Mouse (Mus musculus) midbrain, embryonic 16.5 days (tissue): ENCODE data around the gene Cdk14. TPM values are rescaled to one million over a fixed set of nuclear protein-coding genes. Genes with fewer than 3 reads are reported as not detected.

ENCODE experiments used
- ATAC-seq: fragments of 200-750 bp; cut with Nextera tagmentation; 2 replicates; pipeline ENCODE4 v1.8.0; 2017; ENCODE audit warnings: moderate TSS enrichment
- H3K27ac ChIP-seq: fragments of 300-500 bp; sonication (generic); 2 replicates; pipeline ENCODE4 v1.5.1; 2014; ENCODE audit warnings: mild to moderate bottlenecking, low read length, mixed read lengths
- H3K27me3 ChIP-seq: fragments of 300-500 bp; sonication (generic); 2 replicates; pipeline ENCODE4 v1.6.1; 2014; ENCODE audit warnings: low read depth, low read length, mixed read lengths; ENCODE audit not compliant: control insufficient read depth, insufficient read depth
- H3K36me3 ChIP-seq: fragments of 300-500 bp; sonication (generic); 2 replicates; pipeline ENCODE4 v1.6.1; 2014; ENCODE audit warnings: mild to moderate bottlenecking, low read length, moderate library complexity, mixed read lengths; ENCODE audit not compliant: control insufficient read depth, insufficient read depth
- H3K4me1 ChIP-seq: fragments of 300-500 bp; sonication (generic); 2 replicates; pipeline ENCODE4 v1.6.1; 2014; ENCODE audit warnings: mild to moderate bottlenecking, low read length, mixed read lengths; ENCODE audit not compliant: control insufficient read depth, insufficient read depth
- H3K4me2 ChIP-seq: fragments of 300-500 bp; sonication (generic); 2 replicates; pipeline ENCODE4 v1.6.1; 2014; ENCODE audit warnings: mild to moderate bottlenecking, low read length, mixed read lengths
- H3K4me3 ChIP-seq: fragments of 300-500 bp; sonication (generic); 2 replicates; pipeline ENCODE4 v1.5.1; 2014; ENCODE audit warnings: low read depth, mild to moderate bottlenecking, low read length, moderate library complexity, mixed read lengths
- H3K9ac ChIP-seq: fragments of 300-500 bp; sonication (generic); 2 replicates; pipeline ENCODE4 v1.6.1; 2014; ENCODE audit warnings: low read depth, low read length, mixed read lengths
- H3K9me3 ChIP-seq: fragments of 300-500 bp; sonication (generic); replicated peaks from 2 replicates; pipeline ENCODE4 v1.6.1; 2014; ENCODE audit warnings: mild to moderate bottlenecking, low read length, mixed read lengths; ENCODE audit not compliant: control insufficient read depth, poor library complexity, severe bottlenecking
- WGBS: fragments of 180-500 bp; shearing (Covaris S2); extraction: QIAGEN DNeasy Blood & Tissue Kit; methylation state at CpG from one replicate; pipeline ENCODE4 v1.1.7; 2014; 5-methylcytosine and 5-hydroxymethylcytosine counted together
- polyA plus RNA-seq: library from polyadenylated mRNA; unstranded; fragments of >200 nt; fragmentation: Nextera tagmentation; extraction: Ambion mirVana; gene quantifications from 2 replicates; pipeline ENCODE4 v1.2.1, GENCODE M21; 2015

The Cdk14 gene
- polyA plus RNA-seq, 1 experiment from 2014 or later: 44.6 TPM

DNA sequence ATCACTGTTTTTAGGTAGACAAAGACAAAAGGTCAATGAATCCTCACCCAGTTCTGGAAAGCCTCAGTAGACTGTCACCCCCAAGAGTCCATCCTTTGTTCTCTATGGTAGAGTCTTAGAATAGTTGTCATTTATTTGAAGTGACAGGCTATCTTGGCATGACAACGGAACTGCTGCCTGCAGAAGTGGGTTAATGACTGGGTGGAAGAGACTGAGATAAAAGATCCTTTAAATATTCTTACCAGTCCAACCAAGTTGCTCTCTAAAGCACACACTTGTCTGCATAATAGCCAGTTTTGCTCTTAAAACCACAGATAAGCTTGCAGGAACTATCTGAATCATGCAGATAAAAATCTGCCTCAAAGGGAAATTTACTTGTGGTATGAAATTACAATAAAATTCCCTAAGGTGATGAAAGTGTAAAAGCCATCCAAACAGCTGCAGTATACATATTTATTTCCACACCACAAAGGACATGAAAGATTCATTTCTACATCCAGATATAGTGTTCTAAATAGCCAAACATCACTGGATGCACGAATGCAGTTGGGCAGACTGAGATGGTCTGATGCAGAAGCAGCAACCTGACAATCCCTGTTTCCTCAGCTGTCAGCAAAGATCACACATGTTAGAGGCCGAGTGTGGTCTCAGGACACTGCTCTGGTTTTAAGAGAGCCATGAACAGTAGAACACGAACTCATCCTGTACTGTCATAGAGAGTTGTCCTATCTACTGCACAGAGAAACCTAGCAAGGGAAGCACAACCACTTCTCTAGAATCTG, 363.8 kb downstream of the Cdk14 start:
- no peaks in the 10 kb centered on the region for H3K9me3 ChIP-seq
- H3K27ac ChIP-seq: 0 out of 2 replicates have a peak overlapping the region, but pooled peaks have one; percentile 26
- no peak overlapping the region for H3K4me2 ChIP-seq
- H3K27me3 ChIP-seq: no peaks in the 10 kb centered on the region
- no peak for ATAC-seq
- H3K4me3 ChIP-seq: no peak overlapping the region
- no peaks in the 10 kb centered on the region for H3K36me3 ChIP-seq
- 33% methylated on average over 4 of the region's 4 CpGs for WGBS
- peaks cover 12% of the 10 kb centered on the region for H3K4me1 ChIP-seq
- no peak overlapping the region for H3K9ac ChIP-seq

DNA sequence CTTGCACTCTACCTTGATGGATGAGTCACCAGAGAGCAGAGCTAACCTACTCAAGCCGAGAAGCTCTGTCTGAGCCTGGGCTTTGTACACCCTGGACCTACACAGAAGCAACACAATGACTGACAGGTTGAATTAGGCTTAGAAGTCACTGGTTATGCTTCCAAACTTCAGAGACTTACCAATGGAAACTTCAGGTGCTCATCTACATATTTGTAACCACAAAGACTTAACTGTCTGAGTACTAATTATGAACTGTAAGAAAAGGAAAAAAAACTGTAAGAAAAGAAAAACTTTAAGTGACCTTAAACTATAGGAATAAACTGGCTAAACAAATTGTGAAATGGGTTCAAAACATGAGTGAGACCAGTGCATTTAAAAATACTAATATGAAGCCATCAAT, 364.6 kb downstream of the Cdk14 start:
- ATAC-seq: no peak
- Histone ChIP-seq H3K36me3 (no peaks in the 10 kb centered on the region), H3K4me1 (peaks cover 12% of the 10 kb centered on the region), H3K27me3 (no peaks in the 10 kb centered on the region), H3K9me3 (no peaks in the 10 kb centered on the region), H3K4me3 (no peak overlapping the region), H3K27ac (no peak overlapping the region), H3K9ac (no peak overlapping the region), H3K4me2 (no peak overlapping the region)
- 38% methylated on average over 1 of the region's 1 CpGs for WGBS

DNA sequence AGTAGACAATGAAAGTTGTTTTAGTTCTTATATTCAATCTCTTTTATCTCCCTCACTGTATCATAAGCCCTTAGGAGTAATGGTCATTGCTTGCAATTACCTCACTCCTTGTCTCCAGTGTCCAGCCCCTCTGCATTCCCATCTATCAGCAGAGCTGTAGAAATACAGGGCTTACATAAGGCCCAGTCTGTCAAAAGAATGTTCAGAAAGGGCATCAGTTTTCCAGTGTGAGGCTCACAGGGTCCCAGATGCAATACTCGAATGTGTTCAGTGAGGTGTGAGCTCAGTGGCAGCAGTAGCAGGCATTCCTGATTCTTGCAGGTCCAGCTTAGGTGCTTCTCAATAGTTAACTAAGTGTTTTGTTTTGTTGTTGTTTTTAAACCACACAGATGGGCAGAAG, 365.8 kb downstream of the Cdk14 start:
- Histone ChIP-seq H3K36me3 (no peaks in the 10 kb centered on the region), H3K9me3 (no peaks in the 10 kb centered on the region), H3K9ac (no peak overlapping the region), H3K4me3 (no peak overlapping the region), H3K27me3 (no peaks in the 10 kb centered on the region), H3K27ac (no peak overlapping the region), H3K4me2 (no peak overlapping the region), H3K4me1 (peaks cover 12% of the 10 kb centered on the region)
- WGBS: 28% methylated on average over 1 of the region's 1 CpGs
- ATAC-seq: no peak

DNA sequence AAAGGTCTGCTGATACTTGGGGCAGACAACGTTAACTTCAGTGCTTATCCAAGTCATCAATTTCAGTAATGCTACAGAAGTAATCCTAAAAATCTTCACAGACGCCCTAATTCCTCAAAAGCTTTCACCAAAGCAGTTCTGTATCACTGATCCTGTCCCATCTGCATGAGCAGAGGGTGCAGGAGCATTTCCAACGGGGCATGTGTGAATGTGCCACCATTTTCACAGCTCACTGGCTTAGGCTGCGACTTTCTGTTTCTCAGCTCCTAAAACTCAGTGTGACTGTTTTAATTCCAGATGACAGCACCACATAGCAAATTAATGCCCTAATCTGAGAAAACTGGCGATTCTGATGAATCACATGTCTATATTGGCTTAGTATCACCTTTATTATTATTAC, 375.8 kb downstream of the Cdk14 start:
- Histone ChIP-seq H3K27ac (no peak overlapping the region), H3K36me3 (no peaks in the 10 kb centered on the region), H3K4me3 (no peak overlapping the region), H3K27me3 (no peaks in the 10 kb centered on the region), H3K9me3 (no peaks in the 10 kb centered on the region), H3K9ac (no peak overlapping the region), H3K4me1 (peaks cover 13% of the 10 kb centered on the region), H3K4me2 (no peak overlapping the region)
- ATAC-seq: no peak
- 60% methylated on average over 5 of the region's 5 CpGs for WGBS

DNA sequence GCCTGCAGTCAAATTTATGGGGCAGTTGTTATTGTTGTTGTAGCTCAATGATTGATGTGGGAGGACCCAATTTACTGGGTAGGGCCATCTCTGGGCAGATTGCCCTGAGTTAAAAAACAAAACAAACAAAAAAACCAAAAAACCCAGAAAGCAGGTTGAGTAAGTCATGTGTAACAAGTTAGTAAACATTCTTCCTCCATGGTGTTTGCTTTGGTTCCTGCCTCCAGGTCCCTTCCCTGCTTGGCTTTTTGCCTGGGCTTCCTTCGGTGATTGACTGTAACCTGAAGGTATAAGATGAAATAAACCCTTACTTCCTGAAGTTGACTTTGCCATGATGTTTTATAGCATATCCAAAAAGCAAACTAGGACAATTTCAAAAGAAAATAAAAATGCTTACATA, 377.4 kb downstream of the Cdk14 start:
- H3K4me1 ChIP-seq: peaks cover 13% of the 10 kb centered on the region
- H3K9me3 ChIP-seq: no peaks in the 10 kb centered on the region
- WGBS: 90% methylated on average over 1 of the region's 1 CpGs
- H3K36me3 ChIP-seq: no peaks in the 10 kb centered on the region
- H3K27me3 ChIP-seq: no peaks in the 10 kb centered on the region
- H3K4me2 ChIP-seq: no peak overlapping the region
- H3K27ac ChIP-seq: no peak overlapping the region
- ATAC-seq: no peak
- H3K4me3 ChIP-seq: no peak overlapping the region
- no peak overlapping the region for H3K9ac ChIP-seq

DNA sequence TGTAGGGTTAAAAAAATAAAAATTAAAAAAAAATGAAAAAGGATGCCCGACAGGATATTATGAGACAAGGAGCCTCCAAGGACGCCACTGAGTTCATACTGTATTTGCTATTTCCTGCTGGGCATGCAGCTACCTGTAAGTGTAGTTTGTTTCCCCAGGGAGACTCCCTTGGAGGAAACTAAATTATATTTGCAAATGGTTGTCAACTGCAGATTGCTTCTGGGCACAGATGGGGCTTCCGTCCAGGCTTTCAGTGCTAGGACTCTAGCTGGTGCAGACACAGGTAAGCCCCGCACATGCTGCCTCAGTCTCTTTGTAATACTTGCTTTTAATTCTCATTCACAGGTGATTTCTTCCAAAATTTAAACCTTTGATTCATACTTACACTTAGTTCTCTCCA, 378.6 kb downstream of the Cdk14 start:
- Histone ChIP-seq H3K9ac (no peak overlapping the region), H3K4me3 (no peak overlapping the region), H3K4me2 (no peak overlapping the region), H3K4me1 (peaks cover 13% of the 10 kb centered on the region), H3K27me3 (no peaks in the 10 kb centered on the region), H3K9me3 (no peaks in the 10 kb centered on the region), H3K36me3 (no peaks in the 10 kb centered on the region), H3K27ac (no peak overlapping the region)
- 49% methylated on average over 4 of the region's 4 CpGs for WGBS
- no peak for ATAC-seq

DNA sequence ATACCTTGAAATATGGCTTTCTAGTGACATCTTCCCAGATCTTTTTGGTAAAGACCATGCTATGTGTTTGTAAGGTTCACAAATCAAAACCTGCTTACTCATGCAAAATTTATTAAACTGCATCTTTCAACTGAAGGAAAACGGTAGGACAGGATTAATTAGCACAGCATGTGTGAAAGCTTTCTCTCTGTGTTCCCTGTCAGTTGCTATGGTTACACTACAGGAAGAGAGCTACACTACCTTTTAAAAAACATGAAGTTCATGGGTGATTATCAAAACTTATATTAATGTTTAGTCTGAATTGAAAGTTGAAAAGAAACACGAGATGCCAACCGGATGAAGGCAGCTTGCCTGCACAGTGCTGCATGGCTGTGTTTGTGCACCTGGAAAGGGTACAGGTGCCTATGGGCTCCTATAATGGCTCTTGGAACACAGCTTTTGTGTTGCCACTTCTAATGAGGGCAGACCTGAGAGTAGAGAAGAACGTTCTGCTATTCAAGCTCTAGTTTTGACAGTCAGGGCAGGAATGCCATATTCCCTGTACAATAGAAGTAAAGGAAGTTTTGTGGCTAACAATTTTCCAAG, 380.3 kb downstream of the Cdk14 start:
- WGBS: 21% methylated on average over 4 of the region's 4 CpGs
- Histone ChIP-seq H3K36me3 (no peaks in the 10 kb centered on the region), H3K4me2 (0 out of 2 replicates have a peak overlapping the region, but pooled peaks have one; percentile 12), H3K27me3 (no peaks in the 10 kb centered on the region), H3K4me3 (no peak overlapping the region), H3K9me3 (no peaks in the 10 kb centered on the region), H3K27ac (peak overlapping the region; percentile 47; the same call in 1 of the 2 replicates), H3K4me1 (peaks cover 13% of the 10 kb centered on the region), H3K9ac (no peak overlapping the region)
- peak; percentile 84 for ATAC-seq

DNA sequence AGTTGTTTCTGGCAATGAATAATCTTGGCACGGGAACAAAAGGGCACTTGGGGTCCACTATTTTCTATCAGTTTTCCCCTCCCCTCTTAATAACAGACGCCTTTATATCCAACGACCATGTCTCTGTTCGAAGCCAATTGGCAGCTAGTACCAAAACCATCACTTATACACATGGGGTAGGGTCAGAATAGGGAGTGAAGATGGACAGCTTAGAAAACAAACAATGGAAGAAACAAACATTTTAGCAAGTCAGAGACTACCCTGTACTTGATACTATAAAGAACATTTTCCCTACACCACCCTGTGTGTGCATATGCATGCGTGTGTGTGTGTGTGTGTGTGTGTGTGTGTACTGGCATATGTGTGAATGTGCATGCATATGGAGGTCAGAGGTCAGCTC, 386.7 kb downstream of the Cdk14 start:
- H3K27ac ChIP-seq: no peak overlapping the region

DNA sequence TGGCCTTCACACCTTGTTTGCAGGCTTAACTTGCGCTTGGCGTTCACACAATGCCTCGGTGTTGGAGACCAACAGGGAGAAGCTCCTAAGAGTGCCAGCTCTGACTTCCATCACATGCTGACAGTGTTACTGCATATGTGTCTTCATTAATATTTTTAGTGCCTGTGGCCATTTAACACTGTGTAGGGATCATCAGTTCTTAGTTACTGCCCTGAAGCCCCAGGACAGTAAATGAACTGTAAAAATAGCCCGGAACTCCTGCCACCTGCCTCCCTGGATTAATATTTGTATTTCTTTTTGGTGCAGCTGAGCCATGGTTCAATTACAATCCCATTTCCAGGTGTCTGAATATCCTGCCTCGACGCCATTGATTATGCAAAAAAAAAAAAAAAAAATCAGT, 387.3 kb downstream of the Cdk14 start:
- Histone ChIP-seq H3K9ac (no peak overlapping the region), H3K36me3 (no peaks in the 10 kb centered on the region), H3K27me3 (no peaks in the 10 kb centered on the region), H3K9me3 (no peaks in the 10 kb centered on the region), H3K4me2 (no peak overlapping the region), H3K27ac (peak overlapping the region; percentile 40; the same call in 1 of the 2 replicates), H3K4me1 (peaks cover 12% of the 10 kb centered on the region), H3K4me3 (no peak overlapping the region)
- 38% methylated on average over 6 of the region's 6 CpGs for WGBS
- peak; percentile 65 for ATAC-seq

More for the DNA sequence above, 386.7 kb downstream of the Cdk14 start:
- Histone ChIP-seq H3K4me1 (peaks cover 12% of the 10 kb centered on the region), H3K4me3 (no peak overlapping the region), H3K9me3 (no peaks in the 10 kb centered on the region), H3K36me3 (no peaks in the 10 kb centered on the region), H3K4me2 (no peak overlapping the region), H3K27me3 (no peaks in the 10 kb centered on the region), H3K9ac (no peak overlapping the region)
- 0 out of 2 replicates have a peak, but pooled peaks have one; percentile 46 for ATAC-seq
- WGBS: 66% methylated on average over 5 of the region's 5 CpGs
